Mouse (Mus musculus) heart, postnatal 0 days (tissue): Measurements from ENCODE around the gene Atp6ap2. TPM values are rescaled to one million over a fixed set of nuclear protein-coding genes. Genes with fewer than 3 reads are reported as not detected.
"Not testable (repeated sequence)": the region's sequence is repeated elsewhere in the genome, so short reads cannot be mapped to it uniquely, and the experiment has no call there.

Source experiments
- ATAC-seq: fragments of 200-750 bp; cut with Nextera tagmentation; 2 replicates; pipeline ENCODE4 v1.8.0; 2017; ENCODE audit warnings: low read depth, moderate number of reproducible peaks, moderate library complexity; ENCODE audit not compliant: insufficient read depth
- DNase-seq: peaks from one replicate; pipeline ENCODE4 v3.0.0-alpha.2; 2016; ENCODE audit warnings: low spot score
- H3K27ac ChIP-seq: fragments of 300-500 bp; sonication (generic); 2 replicates; pipeline ENCODE4 v1.5.1; 2014; ENCODE audit warnings: low read depth, mild to moderate bottlenecking
- H3K27me3 ChIP-seq: fragments of 300-500 bp; sonication (generic); 2 replicates; pipeline ENCODE4 v1.6.1; 2014; ENCODE audit warnings: low read length, mixed read lengths; ENCODE audit not compliant: control insufficient read depth, insufficient read depth
- H3K36me3 ChIP-seq: fragments of 300-500 bp; sonication (generic); replicated peaks from 2 replicates; pipeline ENCODE4 v1.6.1; 2014; ENCODE audit warnings: low read length, mixed read lengths; ENCODE audit not compliant: control insufficient read depth, insufficient read depth
- H3K4me1 ChIP-seq: fragments of 300-500 bp; sonication (generic); 2 replicates; pipeline ENCODE4 v1.6.1; 2014; ENCODE audit warnings: antibody characterized with exemption; ENCODE audit not compliant: control insufficient read depth, insufficient read depth
- H3K4me2 ChIP-seq: fragments of 300-500 bp; sonication (generic); 2 replicates; pipeline ENCODE4 v1.6.1; 2014; ENCODE audit warnings: low read depth, mild to moderate bottlenecking, low read length, moderate library complexity
- H3K4me3 ChIP-seq: fragments of 300-500 bp; sonication (generic); 2 replicates; pipeline ENCODE4 v1.5.1; 2014; ENCODE audit warnings: low read depth, low read length
- H3K9ac ChIP-seq: fragments of 300-500 bp; sonication (generic); replicated peaks from 2 replicates; pipeline ENCODE4 v1.6.1; 2014; ENCODE audit warnings: low read depth, low read length, mixed read lengths
- H3K9me3 ChIP-seq: fragments of 300-500 bp; sonication (generic); replicated peaks from 2 replicates; pipeline ENCODE4 v1.6.1; 2016; ENCODE audit warnings: low read length; ENCODE audit not compliant: control insufficient read depth
- CTCF ChIP-seq: IDR thresholded peaks from 2 replicates; pipeline ENCODE4 v1.5.1; 2016; ENCODE audit warnings: antibody characterized with exemption, control low read depth, low read depth
- EP300 ChIP-seq: IDR thresholded peaks from 2 replicates; pipeline ENCODE4 v1.6.1; 2016; ENCODE audit warnings: antibody characterized with exemption, low read depth
- WGBS: fragments of 180-500 bp; shearing (Covaris S2); extraction: QIAGEN DNeasy Blood & Tissue Kit; methylation state at CpG from one replicate; pipeline ENCODE4 v1.1.7; 2014; 5-methylcytosine and 5-hydroxymethylcytosine counted together
- polyA plus RNA-seq: library from polyadenylated mRNA; unstranded; fragments of >200 nt; fragmentation: Nextera tagmentation; extraction: Ambion mirVana; gene quantifications from 2 replicates; pipeline ENCODE4 v1.2.1, GENCODE M21; 2015
- total RNA-seq: library from RNA; depleted of rRNA; stranded (reverse); fragments of >200 nt; gene quantifications from 2 replicates; pipeline ENCODE4 v1.2.3, GENCODE M21; 2014; ENCODE audit warnings: low replicate concordance

Atp6ap2 gene
- total and polyA plus RNA-seq, 2 experiments from 2014 or later = 19.9 to 40.5 TPM

DNA sequence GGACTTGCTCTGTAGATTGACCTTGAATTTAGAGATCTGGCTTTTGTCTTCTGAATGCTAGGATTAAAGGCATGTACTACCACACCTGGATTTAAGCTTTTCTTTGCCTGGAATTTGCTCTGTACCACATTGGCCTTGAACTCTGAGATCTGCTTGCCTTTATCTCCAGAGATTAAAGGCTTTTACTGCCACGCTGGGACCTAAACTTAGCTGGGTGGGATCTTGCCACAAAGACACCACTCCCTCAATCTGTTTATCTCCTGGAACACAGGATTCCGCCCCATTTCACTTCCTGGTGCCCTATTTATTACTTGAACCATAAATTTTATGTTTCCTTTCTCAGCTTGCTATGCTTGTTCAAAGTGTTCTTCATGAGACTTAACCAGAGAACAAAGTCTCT is 23.6 kb downstream of the Atp6ap2 start:
- no peak for TF ChIP-seq CTCF
- TF ChIP-seq EP300 = no peak
- no peak overlapping the region for H3K27ac ChIP-seq
- H3K4me1 ChIP-seq = no peaks in the 10 kb centered on the region
- H3K9me3 ChIP-seq = no peaks in the 10 kb centered on the region
- no peak overlapping the region for H3K4me3 ChIP-seq
- H3K9ac ChIP-seq = no peak overlapping the region
- no peaks in the 10 kb centered on the region for H3K27me3 ChIP-seq
- DNase-seq (no peak), ATAC-seq (no peak)
- H3K36me3 ChIP-seq = peaks cover 15% of the 10 kb centered on the region; the same call in 1 of the 2 replicates
- WGBS = 58% methylated on average over 2 of the region's 2 CpGs
- H3K4me2 ChIP-seq = no peak overlapping the region

DNA sequence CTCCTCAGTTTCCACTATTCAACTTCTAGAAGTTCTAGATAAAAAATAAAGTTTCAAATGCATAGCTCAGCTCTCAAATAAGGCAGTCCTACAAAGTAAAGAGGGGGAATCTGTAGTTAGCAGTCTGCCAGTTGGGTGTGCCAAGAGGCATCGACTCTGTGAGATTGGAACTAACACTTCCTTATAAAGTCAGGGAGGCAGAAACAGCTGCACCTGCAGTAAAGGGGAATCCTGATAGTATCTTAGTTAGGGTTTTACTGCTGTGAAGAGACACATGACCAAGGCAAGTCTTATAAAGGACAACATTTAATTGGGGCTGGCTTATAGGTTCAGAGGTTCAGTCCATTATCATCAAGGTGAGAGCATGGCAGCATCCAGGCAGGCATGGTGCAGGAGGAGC is 24.8 kb downstream of the Atp6ap2 start:
- DNase-seq, H3K4me3 ChIP-seq, H3K27ac ChIP-seq, H3K9me3 ChIP-seq, ATAC-seq, H3K4me2 ChIP-seq, H3K9ac ChIP-seq, H3K4me1 ChIP-seq, H3K27me3 ChIP-seq: not testable (repeated sequence)
- peaks cover 12% of the 10 kb centered on the region; the same call in 1 of the 2 replicates for H3K36me3 ChIP-seq
- 74% methylated on average over 1 of the region's 1 CpGs for WGBS

DNA sequence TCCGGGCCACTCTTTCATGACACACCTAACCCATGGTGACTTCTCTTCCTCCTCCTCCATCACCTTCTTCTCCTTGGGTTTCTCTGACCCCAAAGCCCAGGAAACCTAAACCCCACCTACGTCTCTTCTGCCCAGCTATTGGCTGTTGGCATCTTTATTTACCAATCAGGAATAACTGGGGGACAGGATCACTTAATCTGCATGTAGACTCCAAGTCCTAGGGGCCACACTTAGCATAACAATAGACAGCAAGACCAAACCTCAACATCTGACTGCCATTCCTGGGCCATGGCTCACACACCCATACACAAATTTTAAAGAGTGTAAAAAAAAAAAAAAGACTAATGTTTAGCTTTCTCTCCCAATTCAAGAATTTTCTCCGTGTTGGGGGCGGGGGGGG is 37.5 kb downstream of the Atp6ap2 start:
- Histone ChIP-seq H3K4me3 (no peak overlapping the region), H3K36me3 (no peaks in the 10 kb centered on the region), H3K27ac (no peak overlapping the region), H3K27me3 (no peaks in the 10 kb centered on the region), H3K9ac (no peak overlapping the region), H3K4me1 (no peaks in the 10 kb centered on the region), H3K9me3 (no peaks in the 10 kb centered on the region), H3K4me2 (no peak overlapping the region)
- WGBS = 62% methylated on average over 4 of the region's 4 CpGs
- ATAC-seq (no peak), DNase-seq (no peak)
- TF ChIP-seq CTCF (no peak), EP300 (no peak)

DNA sequence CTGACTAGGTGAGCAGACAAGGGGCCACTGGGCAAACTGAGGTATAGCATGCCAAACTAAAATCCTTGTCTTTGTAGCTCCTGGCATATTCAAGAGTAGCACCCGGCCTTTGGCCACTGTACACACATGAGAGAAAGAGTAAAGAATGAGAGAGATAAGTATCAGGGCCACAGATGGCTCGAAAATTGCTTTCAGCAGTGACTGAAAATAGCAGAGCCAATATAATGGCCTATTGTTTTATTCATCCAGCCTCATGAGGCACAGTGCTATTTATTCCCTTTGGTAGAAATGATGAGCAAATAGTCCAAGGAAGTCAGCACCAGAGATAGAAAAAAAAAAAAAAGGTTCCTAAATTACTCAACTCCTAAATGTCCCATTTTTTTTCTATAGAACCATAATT is 57.4 kb downstream of the Atp6ap2 start:
- TF ChIP-seq CTCF (no peak), EP300 (no peak)
- WGBS = 37% methylated on average over 2 of the region's 2 CpGs
- no peaks in the 10 kb centered on the region for H3K4me1 ChIP-seq
- DNase-seq (no peak), ATAC-seq (no peak)
- H3K27ac ChIP-seq = no peak overlapping the region
- H3K4me3 ChIP-seq = no peak overlapping the region
- no peaks in the 10 kb centered on the region for H3K27me3 ChIP-seq
- H3K4me2 ChIP-seq = no peak overlapping the region
- H3K9me3 ChIP-seq = no peaks in the 10 kb centered on the region
- H3K9ac ChIP-seq = no peak overlapping the region
- H3K36me3 ChIP-seq = no peaks in the 10 kb centered on the region

DNA sequence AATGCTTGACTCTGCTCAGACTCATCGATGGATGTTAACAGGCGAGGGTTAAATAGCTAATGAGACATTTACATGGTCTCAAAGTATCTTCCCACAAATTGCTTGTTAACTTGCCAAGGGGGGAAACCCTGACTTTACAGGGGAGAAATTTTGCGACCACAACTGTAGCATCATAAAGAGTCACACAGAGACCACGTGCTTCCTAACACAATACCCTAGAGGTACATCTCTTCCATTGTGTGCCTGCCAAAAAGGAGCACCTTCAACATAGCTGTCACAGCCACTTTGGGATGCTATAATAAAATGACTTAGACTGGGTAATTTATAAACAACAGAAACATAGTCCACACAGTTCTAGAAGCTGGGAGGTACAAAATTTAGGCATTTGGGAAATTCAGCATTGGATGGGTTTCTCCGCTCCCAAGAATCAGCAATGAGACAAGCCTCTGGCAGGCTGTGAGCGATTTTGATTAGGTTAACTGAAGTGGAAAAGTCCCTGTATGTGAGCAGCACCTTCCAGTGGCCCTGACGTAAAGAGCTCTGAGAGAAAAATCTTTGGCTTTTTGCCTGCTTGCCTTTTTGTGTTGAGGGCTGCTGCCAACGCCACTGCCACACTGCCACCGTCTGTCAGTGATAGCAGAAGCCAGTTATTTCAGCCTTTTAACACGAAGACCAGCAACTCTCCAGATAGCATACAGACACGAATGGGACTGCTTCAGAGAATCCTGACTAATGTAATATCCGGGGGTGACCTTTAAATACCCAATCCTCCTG is 58.1 kb downstream of the Atp6ap2 start:
- no peak overlapping the region for H3K4me3 ChIP-seq
- no peaks in the 10 kb centered on the region for H3K27me3 ChIP-seq
- 47% methylated on average over 12 of the region's 12 CpGs for WGBS
- ATAC-seq (peak; percentile 68), DNase-seq (peak; percentile 14)
- H3K36me3 ChIP-seq = no peaks in the 10 kb centered on the region
- TF ChIP-seq CTCF (peak; percentile 25; the same call in 1 of the 2 replicates), EP300 (no peak)
- H3K9ac ChIP-seq = no peak overlapping the region
- no peaks in the 10 kb centered on the region for H3K9me3 ChIP-seq
- no peak overlapping the region for H3K4me2 ChIP-seq
- no peaks in the 10 kb centered on the region for H3K4me1 ChIP-seq
- H3K27ac ChIP-seq = no peak overlapping the region

DNA sequence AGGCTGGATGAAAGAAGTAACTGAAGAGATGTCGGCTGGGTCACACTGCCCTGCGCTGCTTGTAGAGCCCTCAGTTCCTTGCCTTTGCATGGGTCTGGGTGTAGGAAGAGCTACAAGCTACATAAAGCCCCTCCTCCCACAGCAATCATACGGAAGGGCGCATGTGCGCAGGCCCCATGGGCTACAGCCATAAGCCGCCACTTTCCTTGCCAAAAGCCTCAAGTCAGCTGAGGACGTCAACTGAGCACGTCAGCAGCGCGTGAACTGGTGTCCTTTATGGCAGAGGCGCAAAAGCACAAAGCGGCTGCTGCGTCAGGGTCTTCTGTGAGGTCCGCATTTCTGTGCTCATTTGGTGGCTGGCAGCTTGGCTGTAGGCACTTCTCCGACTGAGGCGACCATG is 64.3 kb downstream of the Atp6ap2 start:
- 85% methylated on average over 16 of the region's 16 CpGs for WGBS
- no peaks in the 10 kb centered on the region for H3K27me3 ChIP-seq
- H3K36me3 ChIP-seq = peaks cover 7% of the 10 kb centered on the region

More for the DNA sequence above, 64.3 kb downstream of the Atp6ap2 start:
- DNase-seq = no peak
- Histone ChIP-seq H3K9me3 (no peaks in the 10 kb centered on the region), H3K27ac (no peak overlapping the region), H3K4me2 (no peak overlapping the region), H3K4me3 (no peak overlapping the region), H3K4me1 (no peaks in the 10 kb centered on the region), H3K9ac (no peak overlapping the region)
- TF ChIP-seq CTCF (no peak), EP300 (no peak)
- no peak for ATAC-seq
